Mouse (Mus musculus): ENCODE results near the gene Olfr71. TPM values are rescaled to one million over a fixed set of nuclear protein-coding genes. Genes with fewer than 3 reads are reported as not detected.

Gene Olfr71
- polyA plus RNA-seq, 1 experiment from 2014 or later = not detected

DNA sequence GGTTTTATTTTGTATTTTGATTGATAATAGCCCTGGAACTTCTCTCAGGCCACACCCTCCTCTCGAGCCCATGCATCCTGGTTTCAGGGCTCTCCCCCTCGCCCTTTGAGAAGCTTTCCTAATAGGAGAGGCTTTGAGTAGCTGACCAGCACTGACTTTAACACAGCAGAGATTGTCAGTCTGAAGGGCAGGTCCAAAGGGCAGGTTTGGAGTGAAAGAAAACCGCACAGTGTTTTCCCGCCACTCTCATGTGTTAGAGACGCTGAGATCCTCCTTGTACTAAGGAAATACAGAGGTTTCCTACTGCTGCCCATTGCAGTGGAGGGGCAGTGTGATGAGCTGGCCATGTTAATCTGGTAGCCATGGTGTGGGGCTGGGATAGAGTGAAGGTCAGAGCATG lies 35.1 kb downstream of the Olfr71 start:
- Histone ChIP-seq H3K4me3 (ENCODE audit: low read depth, low read length) (no peak overlapping the region), H3K27ac (ENCODE audit: low read depth, low read length) (no peak overlapping the region), H3K4me2 (replicated peaks; ENCODE audit: low read depth, low read length) (no peak overlapping the region), H3K27me3 (ENCODE audit: control insufficient read depth, insufficient read depth, low read length) (no peaks in the 10 kb centered on the region), H3K36me3 (ENCODE audit: control insufficient read depth, insufficient read depth, low read length) (no peaks in the 10 kb centered on the region), H3K9me3 (ENCODE audit: control insufficient read depth, low read length) (no peaks in the 10 kb centered on the region), H3K9ac (ENCODE audit: low read depth, low read length) (no peak overlapping the region), H3K4me1 (replicated peaks; ENCODE audit: control insufficient read depth, insufficient read depth, low read length) (no peaks in the 10 kb centered on the region)
- 74% methylated on average over 5 of the region's 5 CpGs for WGBS
- ATAC-seq (ENCODE audit: low FRiP score) (no peak), DNase-seq (ENCODE audit: low spot score) (no peak)

DNA sequence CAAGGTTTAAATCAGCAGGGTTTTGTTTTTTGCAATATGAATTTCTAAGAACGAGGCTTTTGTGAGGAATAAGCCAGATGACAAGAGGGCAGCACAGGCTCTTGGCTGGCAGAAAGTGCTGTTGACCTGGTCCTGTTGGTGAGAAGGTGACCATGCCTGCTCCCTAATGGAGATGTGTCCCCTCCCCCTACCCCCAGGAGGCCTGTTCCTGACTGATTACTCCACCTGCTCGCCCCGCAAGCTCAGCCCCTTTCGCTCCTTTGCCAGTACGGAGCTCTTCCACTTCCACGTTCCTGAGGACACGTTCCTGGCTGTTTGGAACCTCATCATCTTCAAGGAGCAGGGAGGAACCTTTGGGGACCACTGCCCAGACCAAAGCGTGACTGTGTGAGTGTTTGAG lies 36.4 kb downstream of the Olfr71 start:
- 68% methylated on average over 8 of the region's 8 CpGs for WGBS
- H3K36me3 ChIP-seq (ENCODE audit: control insufficient read depth, insufficient read depth, low read length) = no peaks in the 10 kb centered on the region

DNA sequence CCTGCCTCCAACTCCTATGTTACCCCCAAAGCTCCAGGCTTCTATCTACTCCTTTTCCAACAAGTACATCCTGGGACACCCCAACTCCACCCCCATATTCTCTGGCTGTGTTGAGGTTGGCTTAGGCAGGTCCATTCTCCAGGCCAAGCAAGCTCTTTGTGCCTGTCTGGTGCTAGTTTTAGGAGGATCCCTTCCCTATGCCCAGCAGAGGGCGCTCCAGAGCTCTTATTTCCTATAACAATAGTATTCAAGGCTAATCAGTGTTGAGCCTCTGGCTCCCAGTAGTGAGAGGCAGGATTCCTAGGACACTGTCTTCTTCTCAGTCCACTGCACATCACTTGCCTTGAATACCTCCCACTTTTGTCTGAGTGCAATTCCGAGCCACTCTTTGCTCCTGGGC lies 38.0 kb downstream of the Olfr71 start:
- Histone ChIP-seq H3K9me3 (ENCODE audit: control insufficient read depth, low read length) (no peaks in the 10 kb centered on the region), H3K27me3 (ENCODE audit: control insufficient read depth, insufficient read depth, low read length) (0 out of 2 replicates have a peak, but pooled peaks cover 3% of the 10 kb centered on the region), H3K27ac (ENCODE audit: low read depth, low read length) (no peak overlapping the region), H3K9ac (ENCODE audit: low read depth, low read length) (no peak overlapping the region), H3K4me2 (replicated peaks; ENCODE audit: low read depth, low read length) (no peak overlapping the region), H3K36me3 (ENCODE audit: control insufficient read depth, insufficient read depth, low read length) (no peaks in the 10 kb centered on the region), H3K4me3 (ENCODE audit: low read depth, low read length) (no peak overlapping the region), H3K4me1 (replicated peaks; ENCODE audit: control insufficient read depth, insufficient read depth, low read length) (peaks cover 2% of the 10 kb centered on the region; the same call in 1 of the 2 replicates)
- DNase-seq (ENCODE audit: low spot score) (peak; percentile 96), ATAC-seq (ENCODE audit: low FRiP score) (peak; percentile 23)
- 8% methylated on average over 2 of the region's 2 CpGs for WGBS

More for the DNA sequence above, 36.4 kb downstream of the Olfr71 start:
- no peak overlapping the region for H3K9ac ChIP-seq (ENCODE audit: low read depth, low read length)
- H3K4me3 ChIP-seq (ENCODE audit: low read depth, low read length) = no peak overlapping the region
- H3K4me2 ChIP-seq (replicated peaks; ENCODE audit: low read depth, low read length) = no peak overlapping the region
- H3K27me3 ChIP-seq (ENCODE audit: control insufficient read depth, insufficient read depth, low read length) = no peaks in the 10 kb centered on the region
- no peaks in the 10 kb centered on the region; the same call in 1 of the 2 replicates for H3K4me1 ChIP-seq (replicated peaks; ENCODE audit: control insufficient read depth, insufficient read depth, low read length)
- ATAC-seq (ENCODE audit: low FRiP score) (no peak), DNase-seq (ENCODE audit: low spot score) (no peak)
- H3K9me3 ChIP-seq (ENCODE audit: control insufficient read depth, low read length) = no peaks in the 10 kb centered on the region
- H3K27ac ChIP-seq (ENCODE audit: low read depth, low read length) = no peak overlapping the region

DNA sequence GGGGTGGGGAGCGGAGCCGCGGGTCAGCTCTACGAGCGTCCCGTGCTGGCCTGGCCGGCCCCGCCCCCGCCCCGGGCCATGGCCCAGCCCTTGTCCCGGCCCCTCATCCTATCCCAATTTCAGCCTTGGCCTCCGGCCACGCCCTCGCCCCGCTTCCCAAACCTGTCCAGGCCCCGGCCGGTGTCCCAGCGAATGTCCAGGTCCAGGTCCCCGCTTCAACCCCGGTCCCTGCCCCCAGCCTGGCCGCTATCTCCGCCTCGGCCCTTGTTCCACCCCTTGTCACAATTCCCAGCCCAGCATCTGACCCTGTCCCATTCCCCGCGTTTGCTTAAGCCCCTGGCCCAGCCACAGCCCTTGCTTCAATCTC lies 40.6 kb downstream of the Olfr71 start:
- peak; percentile 83 for ATAC-seq (ENCODE audit: low FRiP score)
- Histone ChIP-seq H3K9ac (ENCODE audit: low read depth, low read length) (peak overlapping the region; percentile 93), H3K4me3 (ENCODE audit: low read depth, low read length) (peak overlapping the region; percentile 78), H3K36me3 (ENCODE audit: control insufficient read depth, insufficient read depth, low read length) (no peaks in the 10 kb centered on the region), H3K4me2 (replicated peaks; ENCODE audit: low read depth, low read length) (peak overlapping the region; percentile 86), H3K4me1 (replicated peaks; ENCODE audit: control insufficient read depth, insufficient read depth, low read length) (peaks cover 2% of the 10 kb centered on the region; the same call in 1 of the 2 replicates), H3K27me3 (ENCODE audit: control insufficient read depth, insufficient read depth, low read length) (peaks cover 9% of the 10 kb centered on the region), H3K27ac (ENCODE audit: low read depth, low read length) (peak overlapping the region; percentile 36; the same call in 1 of the 2 replicates), H3K9me3 (ENCODE audit: control insufficient read depth, low read length) (no peaks in the 10 kb centered on the region)
- WGBS = 3% methylated on average over 15 of the region's 25 CpGs
- no peak for DNase-seq (ENCODE audit: low spot score)

DNA sequence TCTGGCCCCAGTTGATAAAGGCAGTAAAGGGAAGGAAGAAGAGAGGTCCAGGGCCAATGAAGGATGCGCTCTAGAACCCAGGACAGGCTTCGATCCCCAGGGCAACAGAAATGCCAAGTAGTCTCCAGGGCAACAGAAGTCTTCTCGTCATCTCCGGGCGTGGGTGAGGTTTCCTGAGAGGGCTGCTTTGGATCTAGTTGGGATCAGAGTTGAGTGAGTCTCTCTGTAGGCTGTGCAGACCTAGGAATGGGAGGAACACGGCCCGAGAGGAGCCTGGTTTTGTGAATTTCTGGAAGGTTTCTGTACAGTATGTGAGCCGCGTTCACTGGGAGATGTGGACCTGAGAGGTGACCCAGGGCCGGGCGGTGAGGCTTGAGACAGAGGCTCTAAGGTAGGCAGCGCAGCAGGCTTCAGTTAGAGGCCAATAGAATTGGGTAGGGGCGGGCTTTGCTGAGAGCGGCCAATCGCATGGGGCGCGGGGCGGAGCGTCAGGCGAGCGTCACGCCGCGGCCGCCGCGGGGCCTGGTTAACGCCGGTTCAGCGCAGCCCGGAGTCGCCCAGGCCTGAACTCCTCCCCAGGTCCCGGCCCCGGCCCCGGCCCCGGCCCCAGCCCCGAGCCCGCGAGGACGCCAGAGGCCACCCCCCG lies 41.1 kb downstream of the Olfr71 start, which contains the start of the genes Tmem8b and Fam221b:
Gene Tmem8b (plus strand): TSS at position 190 of the 646 bp plus-strand sequence.
Gene Fam221b (minus strand): TSS at position 364 of the 646 bp plus-strand sequence.
- Histone ChIP-seq H3K4me3 (ENCODE audit: low read depth, low read length) (peak within 1 kb of the TSS; percentile 78), H3K36me3 (ENCODE audit: control insufficient read depth, insufficient read depth, low read length) (no peaks in the 10 kb centered on the region), H3K9me3 (ENCODE audit: control insufficient read depth, low read length) (no peaks in the 10 kb centered on the region), H3K4me2 (replicated peaks; ENCODE audit: low read depth, low read length) (peak within 1 kb of the TSS; percentile 86), H3K27ac (ENCODE audit: low read depth, low read length) (peak within 1 kb of the TSS; percentile 36; the same call in 1 of the 2 replicates), H3K27me3 (ENCODE audit: control insufficient read depth, insufficient read depth, low read length) (peaks cover 9% of the 10 kb centered on the region), H3K4me1 (replicated peaks; ENCODE audit: control insufficient read depth, insufficient read depth, low read length) (peaks cover 2% of the 10 kb centered on the region; the same call in 1 of the 2 replicates), H3K9ac (ENCODE audit: low read depth, low read length) (peak within 1 kb of the TSS; percentile 93)
- DNase-seq (ENCODE audit: low spot score) (peak; percentile 93), ATAC-seq (ENCODE audit: low FRiP score) (peak; percentile 90)
- WGBS = 1% methylated on average over 34 of the region's 41 CpGs

DNA sequence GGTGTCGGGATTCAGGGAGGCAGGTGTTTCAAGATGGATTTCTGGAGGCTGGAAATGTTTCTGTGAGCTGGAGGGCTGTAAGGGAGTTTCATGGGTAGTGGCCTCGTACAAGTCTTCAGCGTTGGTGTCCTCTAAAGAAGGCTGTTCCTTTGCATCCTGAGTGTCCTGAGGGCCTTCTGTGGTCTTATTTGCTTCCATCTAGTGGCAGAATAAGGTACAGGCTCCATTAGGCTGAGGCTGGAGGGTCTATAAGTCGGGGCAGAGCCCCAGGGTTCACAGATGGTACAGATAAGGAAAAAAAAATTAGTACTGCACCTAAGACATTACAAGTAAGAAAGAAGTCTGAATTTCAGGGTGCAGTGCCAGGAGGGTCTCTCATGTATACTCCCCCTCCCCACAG lies 43.6 kb downstream of the Olfr71 start:
- DNase-seq (ENCODE audit: low spot score) (peak; percentile 37), ATAC-seq (ENCODE audit: low FRiP score) (no peak)
- Histone ChIP-seq H3K27me3 (ENCODE audit: control insufficient read depth, insufficient read depth, low read length) (peaks cover 14% of the 10 kb centered on the region), H3K4me2 (replicated peaks; ENCODE audit: low read depth, low read length) (no peak overlapping the region), H3K4me1 (replicated peaks; ENCODE audit: control insufficient read depth, insufficient read depth, low read length) (peaks cover 2% of the 10 kb centered on the region; the same call in 1 of the 2 replicates), H3K27ac (ENCODE audit: low read depth, low read length) (no peak overlapping the region), H3K4me3 (ENCODE audit: low read depth, low read length) (no peak overlapping the region), H3K9me3 (ENCODE audit: control insufficient read depth, low read length) (no peaks in the 10 kb centered on the region), H3K9ac (ENCODE audit: low read depth, low read length) (no peak overlapping the region), H3K36me3 (ENCODE audit: control insufficient read depth, insufficient read depth, low read length) (no peaks in the 10 kb centered on the region)
- WGBS = 33% methylated on average over 4 of the region's 4 CpGs

DNA sequence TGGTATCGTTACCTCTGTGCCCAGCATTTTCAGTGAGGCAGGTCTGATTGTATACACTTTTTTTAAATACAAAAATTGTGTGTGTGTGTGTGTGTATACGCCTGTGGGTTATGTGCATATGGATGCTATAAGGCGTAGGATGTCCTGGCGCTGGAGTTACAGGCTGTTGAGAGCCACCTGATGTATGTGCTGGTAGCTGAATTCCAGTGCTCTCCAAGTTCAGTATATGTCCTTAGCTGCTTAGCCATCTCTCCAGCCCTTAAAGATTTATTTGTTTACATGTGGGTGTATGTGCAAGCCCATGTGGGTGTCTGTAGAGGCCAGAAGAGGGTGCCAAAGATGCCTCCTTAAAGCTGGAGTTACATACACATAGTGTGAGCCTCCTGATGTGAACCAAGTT lies 52.9 kb downstream of the Olfr71 start:
- H3K9ac ChIP-seq (ENCODE audit: low read depth, low read length) = no peak overlapping the region
- DNase-seq (ENCODE audit: low spot score) (no peak), ATAC-seq (ENCODE audit: low FRiP score) (no peak)
- H3K4me3 ChIP-seq (ENCODE audit: low read depth, low read length) = 0 out of 2 replicates have a peak overlapping the region, but pooled peaks have one; percentile 82
- H3K9me3 ChIP-seq (ENCODE audit: control insufficient read depth, low read length) = no peaks in the 10 kb centered on the region
- H3K4me2 ChIP-seq (replicated peaks; ENCODE audit: low read depth, low read length) = peak overlapping the region; percentile 13; the same call in 1 of the 2 replicates
- H3K27ac ChIP-seq (ENCODE audit: low read depth, low read length) = no peak overlapping the region
- peaks cover 3% of the 10 kb centered on the region; the same call in 1 of the 2 replicates for H3K27me3 ChIP-seq (ENCODE audit: control insufficient read depth, insufficient read depth, low read length)
- WGBS = 63% methylated on average over 4 of the region's 4 CpGs
- no peaks in the 10 kb centered on the region for H3K36me3 ChIP-seq (ENCODE audit: control insufficient read depth, insufficient read depth, low read length)
- peaks cover 6% of the 10 kb centered on the region for H3K4me1 ChIP-seq (replicated peaks; ENCODE audit: control insufficient read depth, insufficient read depth, low read length)

DNA sequence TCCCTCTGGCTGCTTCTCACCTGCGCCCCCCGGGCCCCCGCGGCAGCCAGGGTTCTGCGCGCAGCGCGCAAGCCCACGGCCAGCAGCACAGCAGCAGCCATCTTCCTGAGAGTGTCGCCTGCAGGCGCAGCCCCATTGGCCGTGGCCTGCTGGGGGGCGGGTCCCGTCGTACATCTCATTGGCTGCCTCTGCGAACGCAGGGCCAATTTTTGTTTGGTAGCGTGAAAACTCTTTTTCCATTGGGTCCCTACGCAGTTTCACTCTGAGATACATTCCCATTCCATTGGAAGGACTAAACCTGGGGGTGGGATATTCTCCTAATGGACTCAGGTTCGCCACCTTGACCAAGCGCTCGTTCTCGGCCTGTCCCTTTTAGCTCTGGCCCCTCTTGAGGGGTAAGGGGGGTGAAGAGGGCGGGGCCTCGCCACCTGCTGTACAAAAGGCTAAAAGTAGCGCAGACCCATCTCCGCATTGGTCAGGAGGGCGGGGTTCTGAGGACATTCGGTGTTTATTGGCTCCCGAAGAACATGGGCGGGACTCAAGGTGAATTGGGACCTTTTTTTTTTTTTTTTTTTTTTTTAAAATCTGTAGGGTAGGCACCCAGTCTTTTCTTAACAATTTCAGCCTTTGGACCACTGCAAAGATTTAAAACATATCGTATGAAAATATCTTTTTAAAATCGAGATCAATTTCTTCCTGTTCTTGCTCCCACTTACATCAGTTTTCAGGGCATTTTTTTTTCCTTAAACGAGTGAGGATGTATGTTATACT lies 53.5 kb downstream of the Olfr71 start, which contains the start of gene Hint2:
Gene Hint2 (minus strand): TSS at position 128 of the 771 bp plus-strand sequence.
- ATAC-seq (ENCODE audit: low FRiP score) (peak; percentile 98), DNase-seq (ENCODE audit: low spot score) (peak; percentile 94)
- H3K27ac ChIP-seq (ENCODE audit: low read depth, low read length) = peak within 1 kb of the TSS; percentile 89
- H3K9me3 ChIP-seq (ENCODE audit: control insufficient read depth, low read length) = no peaks in the 10 kb centered on the region
- H3K4me2 ChIP-seq (replicated peaks; ENCODE audit: low read depth, low read length) = peak within 1 kb of the TSS; percentile 76
- H3K9ac ChIP-seq (ENCODE audit: low read depth, low read length) = peak within 1 kb of the TSS; percentile 90
- peak within 1 kb of the TSS; percentile 82 for H3K4me3 ChIP-seq (ENCODE audit: low read depth, low read length)
- peaks cover 6% of the 10 kb centered on the region for H3K4me1 ChIP-seq (replicated peaks; ENCODE audit: control insufficient read depth, insufficient read depth, low read length)
- WGBS = under 1% methylated on average over 34 of the region's 34 CpGs
- H3K36me3 ChIP-seq (ENCODE audit: control insufficient read depth, insufficient read depth, low read length) = no peaks in the 10 kb centered on the region
- no peaks in the 10 kb centered on the region; the same call in 1 of the 2 replicates for H3K27me3 ChIP-seq (ENCODE audit: control insufficient read depth, insufficient read depth, low read length)
